Mouse (Mus musculus) cortical plate, adult 2 months (tissue): ENCODE measurements around the gene Gm13124.

Source experiments
- CTCF ChIP-seq: fragments of 200-500 bp; IDR thresholded peaks from 2 replicates; pipeline ENCODE4 v1.5.1; 2011; ENCODE audit warnings: mild to moderate bottlenecking, control low read depth, low read length; ENCODE audit not compliant: insufficient read depth; ENCODE audit errors: extremely low read depth
- POLR2A ChIP-seq: fragments of 200-500 bp; IDR thresholded peaks from 2 replicates; pipeline ENCODE4 v1.6.1; 2011; ENCODE audit warnings: mild to moderate bottlenecking, low read length, control low read depth; ENCODE audit not compliant: insufficient read depth; ENCODE audit errors: extremely low read depth

- TF ChIP-seq CTCF (no peak), POLR2A (no peak)
Observed at GRCm38 (mm10) chr4:144559792-144560191, 5.1 kb downstream of the Gm13124 start.
